Mouse (Mus musculus) cerebellum, adult 11 months (tissue): Measurements from ENCODE around the gene Mrgpra1.
"Not testable (repeated sequence)": the region's sequence is repeated elsewhere in the genome, so short reads cannot be mapped to it uniquely, and the experiment has no call there.

Experiments
- DNase-seq: peaks from one replicate; pipeline ENCODE4 v3.0.0; 2022

Gene Mrgpra1

GRCm38 (mm10) chr7:47354140-47354539 is at the start of gene Mrgpra1:
Gene Mrgpra1 (minus strand): TSS chr7:47354240.
- DNase-seq: no peak

- no peak for DNase-seq
These were observed 47.1 kb upstream of the Mrgpra1 start for GRCm38 (mm10) chr7:47401125-47401524.

GRCm38 (mm10) chr7:47348421-47348820 is 5.6 kb downstream of the Mrgpra1 start:
- no peak for DNase-seq

- DNase-seq: no peak
These were observed 8.0 kb downstream of the Mrgpra1 start for GRCm38 (mm10) chr7:47345905-47346478.

- not testable (repeated sequence) for DNase-seq
These were observed 12.2 kb downstream of the Mrgpra1 start for GRCm38 (mm10) chr7:47341887-47342286.

- not testable (repeated sequence) for DNase-seq
These were observed 12.7 kb downstream of the Mrgpra1 start for GRCm38 (mm10) chr7:47341389-47341788.

- no peak for DNase-seq
These were observed 35.7 kb downstream of the Mrgpra1 start for GRCm38 (mm10) chr7:47318299-47318698.

- DNase-seq: no peak
These were observed 41.8 kb downstream of the Mrgpra1 start for GRCm38 (mm10) chr7:47312289-47312688.

GRCm38 (mm10) chr7:47309855-47310254 is 44.2 kb downstream of the Mrgpra1 start:
- no peak for DNase-seq

- DNase-seq: not testable (repeated sequence)
These were observed 49.4 kb downstream of the Mrgpra1 start for GRCm38 (mm10) chr7:47304661-47305060.

- not testable (repeated sequence) for DNase-seq
These were observed 54.4 kb downstream of the Mrgpra1 start for GRCm38 (mm10) chr7:47299612-47300011.
